Mouse (Mus musculus): ENCODE measurements at regions not wholly inside any gene's neighbourhood (a gene's known extent, or its start where the extent isn't known, plus 50 kb on each side); places are given as distances from the start of the nearest gene placed in this dataset.

DNA sequence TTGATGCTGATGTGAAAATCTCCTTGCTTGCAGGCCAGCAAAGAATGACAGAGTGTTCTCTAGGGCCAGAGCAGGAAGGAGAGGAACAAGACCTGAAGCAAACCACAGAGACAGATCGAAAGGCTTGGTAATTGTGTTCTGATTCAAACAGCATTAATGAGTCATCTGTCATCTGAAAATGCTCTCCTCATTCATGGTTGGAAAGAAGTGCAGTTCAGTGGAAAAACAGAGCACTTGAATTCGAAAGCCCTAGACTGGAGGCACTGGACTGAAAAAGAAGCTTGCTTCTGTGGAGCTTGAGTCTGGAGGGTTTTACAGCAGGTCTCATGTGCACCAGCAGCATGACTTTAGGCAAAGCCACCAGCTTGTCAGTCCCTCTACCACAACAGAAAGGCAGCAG is 374.3 kb upstream of the B430305J03Rik start:
- DNase-seq (ENCODE audit: low read depth) = peak; percentile 2

DNA sequence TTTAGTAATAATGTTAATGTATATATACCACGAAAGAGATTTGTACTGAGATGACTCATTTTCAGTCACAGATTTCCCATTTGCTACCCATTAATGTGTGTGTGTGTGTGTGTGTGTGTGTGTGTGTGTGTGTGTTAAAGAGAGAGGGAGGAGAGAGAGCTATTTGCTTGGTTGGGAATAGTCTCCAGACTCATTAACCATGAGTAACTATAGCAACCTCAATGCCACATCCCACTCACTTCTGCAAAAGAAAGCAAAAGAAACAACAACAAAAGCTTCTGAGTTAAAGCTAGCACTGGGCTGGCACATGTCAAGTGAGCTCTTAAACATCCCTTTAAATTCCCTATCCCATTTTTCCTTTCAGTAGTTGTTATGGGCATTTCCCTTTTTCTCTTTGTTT is 372.8 kb upstream of the B430305J03Rik start:
- no peak for DNase-seq (ENCODE audit: low read depth)

DNA sequence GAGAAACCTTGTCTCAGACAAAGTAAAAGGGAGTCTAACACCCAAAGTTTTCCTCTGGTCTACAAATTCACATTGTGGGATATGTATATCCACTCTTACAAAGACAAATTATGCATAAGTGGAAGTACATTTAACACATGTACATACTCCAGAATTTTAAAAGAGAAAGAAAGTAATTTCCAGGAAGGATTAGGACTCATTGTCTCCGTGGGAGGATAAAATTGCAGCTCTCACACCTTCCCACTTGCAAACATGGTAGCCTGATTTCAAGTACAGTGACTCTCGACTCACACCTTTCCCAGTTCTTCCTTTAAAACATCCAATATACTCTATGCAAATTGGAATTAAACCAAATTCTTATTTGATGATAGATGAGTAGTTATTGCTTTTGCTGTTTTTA is 351.0 kb upstream of the B430305J03Rik start:
- DNase-seq (ENCODE audit: low read depth) = no peak

DNA sequence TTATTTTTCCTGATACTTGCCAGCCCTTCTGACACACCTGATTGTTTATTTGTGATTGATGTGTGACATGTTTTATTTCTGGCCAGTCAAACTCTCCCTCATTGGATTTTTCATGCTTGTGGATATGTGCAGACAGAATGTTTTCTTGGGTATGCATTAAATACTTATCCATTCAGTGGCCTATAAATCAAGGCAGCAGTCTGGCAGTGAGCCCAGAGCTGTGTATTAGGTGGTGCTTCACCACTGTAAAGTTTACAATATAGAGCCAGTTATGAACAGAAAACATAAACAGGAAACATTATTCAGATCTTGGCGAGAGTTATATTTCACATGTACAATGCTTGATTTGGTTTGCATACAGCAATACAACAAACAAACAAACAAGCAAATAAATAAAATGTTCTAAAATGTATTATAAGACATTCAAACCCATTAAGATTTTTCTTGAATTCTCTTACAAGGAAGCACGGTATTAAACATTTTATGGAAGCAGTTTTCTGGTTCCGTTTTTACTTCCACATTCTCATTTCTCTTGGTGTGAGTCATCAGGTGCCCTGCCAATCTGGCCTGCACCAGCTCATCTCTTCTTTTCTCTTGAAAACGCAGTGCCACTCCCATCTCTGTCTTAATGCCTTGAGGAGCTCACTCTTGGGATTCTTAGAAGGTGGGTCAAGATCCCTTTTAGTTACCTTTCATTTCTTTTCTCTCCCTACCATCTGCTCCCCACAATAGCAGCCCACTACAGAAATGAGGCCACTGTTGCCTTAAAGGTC is 322.4 kb upstream of the B430305J03Rik start:
- DNase-seq (ENCODE audit: low read depth) = no peak

DNA sequence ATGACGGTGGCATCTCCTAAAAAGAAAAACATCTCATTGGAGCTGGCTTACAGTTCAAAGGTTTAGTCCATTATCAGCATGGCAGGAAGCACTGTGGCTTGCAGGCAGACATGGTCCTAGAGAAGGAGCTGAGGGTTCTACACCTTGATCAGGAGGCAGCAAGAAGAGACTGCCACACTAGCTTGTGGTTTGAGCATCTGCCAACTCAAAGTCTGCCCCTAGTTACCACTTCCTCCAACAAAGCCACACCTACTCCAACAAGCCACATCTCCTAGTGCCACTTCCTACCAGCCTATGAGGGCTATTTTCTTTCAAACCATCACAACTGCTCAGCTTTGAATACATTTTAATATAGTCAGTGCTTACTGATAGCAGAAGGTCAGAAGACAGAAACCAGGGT is 305.1 kb upstream of the B430305J03Rik start:
- no peak for DNase-seq (ENCODE audit: low read depth)

DNA sequence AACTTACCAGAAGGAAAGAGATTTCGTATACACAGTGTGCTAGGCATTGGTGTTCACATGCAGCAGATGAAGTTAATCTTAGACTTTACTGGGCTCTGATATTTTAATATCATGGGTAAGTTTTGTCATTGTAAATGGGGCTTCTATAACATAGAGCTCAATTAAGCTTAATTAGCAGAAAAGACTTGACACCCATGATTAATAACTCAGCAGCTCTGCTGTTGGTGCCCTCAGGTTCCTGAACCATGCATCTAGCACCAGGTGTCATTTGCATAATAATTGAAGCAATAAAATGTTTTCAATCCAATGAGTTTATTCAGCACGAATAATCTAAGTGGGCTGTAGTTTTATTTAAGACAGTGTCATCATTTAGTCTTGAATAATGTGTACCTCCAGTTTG is 290.4 kb upstream of the B430305J03Rik start:
- no peak for DNase-seq (ENCODE audit: low read depth)

DNA sequence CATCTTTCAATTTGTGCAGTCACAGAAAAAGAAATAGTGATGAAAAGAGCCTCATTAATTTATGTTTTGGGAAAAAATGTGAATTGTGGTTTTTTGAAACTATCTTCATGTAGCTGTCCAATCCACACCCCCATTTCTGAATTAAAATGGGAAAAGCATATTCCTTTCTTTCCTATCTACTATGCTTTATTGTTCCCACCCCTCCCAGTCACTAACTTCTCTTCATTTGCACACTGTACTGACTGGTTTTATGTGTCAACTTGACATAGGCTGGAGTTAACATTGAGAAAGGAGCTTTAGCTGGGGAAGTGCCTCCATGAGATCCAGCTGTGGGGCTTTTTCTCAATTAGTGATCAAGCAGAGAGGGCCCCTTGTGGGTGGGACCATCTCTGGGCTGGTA is 262.8 kb upstream of the B430305J03Rik start:
- DNase-seq (ENCODE audit: low read depth) = no peak

DNA sequence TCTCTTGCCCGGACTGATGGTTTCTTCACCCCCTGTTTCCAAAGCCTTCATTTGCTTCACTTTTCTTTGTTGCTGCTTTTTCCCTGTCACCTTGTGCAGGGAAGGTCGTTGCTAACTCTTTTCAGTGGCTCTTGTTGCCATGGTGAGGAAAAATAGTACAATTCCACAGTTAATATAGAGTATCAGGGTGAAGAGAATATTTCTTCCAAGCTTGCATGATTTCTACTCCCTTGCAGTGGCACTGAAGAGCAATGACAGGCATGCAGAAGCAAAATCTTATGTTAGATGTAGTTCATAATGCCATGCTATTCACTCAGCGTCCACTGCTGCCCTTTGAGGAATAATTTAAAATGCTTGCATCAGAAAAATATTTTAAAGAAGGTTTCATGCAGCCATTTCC is 262.3 kb upstream of the B430305J03Rik start:
- DNase-seq (ENCODE audit: low read depth) = no peak

DNA sequence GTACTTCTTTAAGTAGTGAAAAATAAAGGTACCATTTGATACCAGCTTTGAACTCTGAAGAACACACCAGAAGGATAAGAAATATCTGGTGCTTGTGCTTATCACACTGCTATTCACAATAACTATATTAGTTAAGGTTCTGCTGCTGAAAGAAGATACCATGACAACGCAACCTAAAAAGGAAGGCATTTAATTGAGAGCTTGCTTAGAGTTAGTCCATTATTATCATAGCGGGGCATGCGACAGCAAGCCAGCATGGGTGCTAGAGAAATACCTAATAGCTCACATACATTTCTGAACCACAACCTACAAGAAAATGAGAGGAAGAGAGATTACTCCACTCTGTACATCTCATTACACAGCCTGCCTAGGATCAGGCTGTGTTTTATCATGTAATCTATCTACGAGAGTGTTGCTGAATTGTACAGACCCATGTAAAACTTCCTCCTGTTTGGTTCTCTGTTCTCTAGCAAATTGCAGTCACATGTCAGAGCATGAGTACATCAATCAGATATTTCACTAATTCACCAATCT is 258.3 kb upstream of the B430305J03Rik start:
- DNase-seq (ENCODE audit: low read depth) = no peak

DNA sequence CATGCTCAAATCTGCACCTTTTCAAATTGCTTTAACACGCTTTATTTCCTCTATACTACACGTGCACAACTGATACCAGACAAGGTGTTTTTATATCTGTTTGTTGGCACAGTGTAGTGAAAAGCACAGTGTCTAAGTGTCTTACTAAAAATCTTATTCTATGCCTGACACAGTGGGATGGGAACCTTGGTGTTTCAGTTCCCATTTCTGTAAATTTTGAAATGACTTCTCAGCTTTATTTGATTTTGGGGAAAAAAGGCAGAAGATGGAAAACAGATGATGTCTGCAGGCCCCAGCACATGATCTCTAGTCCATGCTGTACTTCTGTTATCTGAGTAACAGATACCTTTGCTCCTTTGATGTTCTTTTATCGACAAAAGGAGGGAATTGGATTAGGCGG is 239.7 kb upstream of the B430305J03Rik start:
- no peak for DNase-seq (ENCODE audit: low read depth)

DNA sequence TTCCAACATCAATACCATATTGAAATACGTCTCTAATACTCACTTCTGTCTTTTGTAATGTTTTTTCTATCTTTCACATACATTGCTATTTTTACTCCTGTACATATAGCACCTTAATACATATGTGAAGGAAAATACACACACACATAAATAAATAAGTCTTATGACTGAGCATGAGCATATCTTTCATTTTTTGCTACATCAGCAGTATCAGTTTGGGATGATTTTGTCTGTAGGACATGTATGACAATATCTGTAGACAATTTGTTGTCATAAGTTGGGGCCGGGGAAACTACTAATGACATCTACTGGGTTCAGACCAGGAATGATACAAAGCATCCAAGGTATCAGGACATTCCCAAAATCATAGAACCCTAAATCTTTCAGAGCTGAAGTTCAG is 237.1 kb upstream of the B430305J03Rik start:
- no peak for DNase-seq (ENCODE audit: low read depth)

DNA sequence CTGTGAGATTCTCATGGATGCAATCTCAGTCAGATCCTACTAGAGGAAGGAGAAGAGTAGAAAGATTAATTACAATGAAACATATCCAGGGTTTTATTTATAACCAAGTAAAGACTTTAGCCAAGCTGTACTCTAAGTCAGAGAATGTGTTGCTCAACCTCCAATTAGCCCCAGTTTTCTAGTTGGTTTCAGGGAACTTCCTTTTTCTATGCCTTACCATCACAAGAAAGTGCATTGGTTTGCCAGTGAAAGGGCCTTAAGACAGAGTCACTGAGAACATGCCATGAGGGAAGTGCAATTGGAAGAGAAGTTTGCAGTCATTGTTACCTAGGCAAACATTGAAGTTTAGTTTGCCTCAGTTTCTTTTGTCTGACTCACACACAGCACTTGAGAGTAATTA is 229.8 kb upstream of the B430305J03Rik start:
- DNase-seq (ENCODE audit: low read depth) = no peak

DNA sequence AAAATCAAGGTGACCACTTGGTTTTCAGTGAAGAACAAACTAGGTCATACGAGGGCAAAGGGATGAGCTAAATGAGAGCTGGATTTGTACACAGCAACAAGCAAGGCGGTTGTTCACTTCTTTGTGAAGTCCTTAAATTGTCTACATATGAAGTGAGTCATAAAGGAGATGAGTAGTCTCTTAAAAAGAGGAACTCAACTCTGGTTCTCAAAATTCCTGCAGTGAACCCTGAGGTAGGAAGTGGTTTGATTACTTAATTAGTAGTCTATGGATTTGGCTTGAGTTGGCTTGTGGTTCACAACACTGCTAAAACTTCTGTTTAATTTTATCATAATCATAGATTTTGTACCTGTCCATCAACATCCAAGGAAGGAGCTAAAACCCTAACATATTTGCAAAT is 226.6 kb upstream of the B430305J03Rik start:
- DNase-seq (ENCODE audit: low read depth) = no peak

DNA sequence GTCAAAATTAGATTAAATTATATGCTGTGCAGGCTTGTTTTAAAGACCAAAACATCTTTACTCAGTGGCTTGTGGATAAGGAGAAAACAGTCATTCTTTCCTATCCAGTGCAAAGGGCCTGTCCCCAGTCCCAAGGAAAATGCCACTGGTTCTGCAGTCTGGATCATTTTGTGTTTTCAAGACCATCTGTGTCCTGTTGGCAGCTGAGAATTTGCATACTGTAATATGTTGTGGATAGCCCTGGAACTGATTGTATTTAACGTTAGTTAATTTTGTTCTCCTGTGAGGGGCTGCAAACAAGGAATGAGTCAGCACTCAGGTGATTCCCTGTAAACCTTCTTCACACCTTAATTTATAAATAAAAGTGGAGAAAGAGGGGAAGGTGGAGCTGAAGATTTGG is 217.9 kb upstream of the B430305J03Rik start:
- no peak for DNase-seq (ENCODE audit: low read depth)

DNA sequence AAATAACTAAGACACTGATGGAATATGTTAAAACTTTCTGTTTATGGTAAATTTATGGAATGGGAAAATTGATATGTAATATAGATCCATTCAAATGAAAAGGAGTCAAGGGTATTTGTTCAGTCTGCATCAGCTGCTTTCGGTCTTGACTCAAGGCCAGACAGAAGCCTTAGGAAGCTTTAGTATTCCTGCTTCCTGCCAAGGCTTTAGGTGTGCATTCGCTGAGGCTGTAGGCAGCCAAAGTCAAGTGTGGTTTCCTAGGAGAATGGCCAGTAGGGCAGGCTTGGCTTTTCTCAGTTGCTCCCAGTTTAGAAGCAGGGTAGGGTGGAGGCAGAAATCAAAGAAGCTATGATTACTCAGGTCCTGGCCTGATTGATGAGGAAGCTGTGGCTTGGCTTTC is 217.2 kb upstream of the B430305J03Rik start:
- DNase-seq (ENCODE audit: low read depth) = no peak

DNA sequence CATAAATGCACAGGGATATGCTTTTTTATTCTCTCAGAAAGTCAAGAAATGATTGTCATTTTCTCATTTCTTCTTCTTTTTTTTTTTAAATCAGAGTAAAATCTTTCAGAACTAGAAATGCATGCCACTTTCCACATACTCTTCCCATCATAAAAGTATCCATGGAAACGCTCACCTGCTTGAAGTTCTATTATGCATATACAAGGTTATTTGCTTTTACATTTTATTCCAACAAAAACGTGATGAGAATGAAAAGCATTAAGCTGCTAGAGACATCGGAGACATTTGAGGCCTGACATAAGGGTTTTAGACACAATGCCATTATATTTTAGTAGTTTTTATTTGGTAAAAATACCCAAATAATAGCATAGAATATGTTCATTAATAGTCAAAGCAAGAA is 214.5 kb upstream of the B430305J03Rik start:
- no peak for DNase-seq (ENCODE audit: low read depth)

DNA sequence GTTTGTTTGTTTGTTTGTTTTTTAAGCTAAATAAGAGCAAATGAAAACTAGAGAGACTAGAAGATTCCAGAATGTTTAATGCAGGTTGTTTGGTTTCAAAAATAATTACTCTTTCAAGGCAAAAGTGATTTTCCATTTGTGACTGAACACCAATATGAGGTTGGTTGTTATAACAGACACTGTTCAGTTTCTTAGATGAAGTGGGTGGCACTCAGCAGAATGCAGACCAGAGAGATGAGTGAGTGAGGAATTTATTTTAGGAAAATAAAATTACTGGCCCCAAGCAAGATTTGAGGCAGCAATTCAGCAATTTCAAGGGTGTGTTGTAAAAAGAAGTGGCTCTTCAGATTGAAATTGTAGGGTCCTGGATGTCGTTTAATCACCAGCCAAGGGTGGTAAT is 171.4 kb upstream of the B430305J03Rik start:
- no peak for DNase-seq (ENCODE audit: low read depth)

DNA sequence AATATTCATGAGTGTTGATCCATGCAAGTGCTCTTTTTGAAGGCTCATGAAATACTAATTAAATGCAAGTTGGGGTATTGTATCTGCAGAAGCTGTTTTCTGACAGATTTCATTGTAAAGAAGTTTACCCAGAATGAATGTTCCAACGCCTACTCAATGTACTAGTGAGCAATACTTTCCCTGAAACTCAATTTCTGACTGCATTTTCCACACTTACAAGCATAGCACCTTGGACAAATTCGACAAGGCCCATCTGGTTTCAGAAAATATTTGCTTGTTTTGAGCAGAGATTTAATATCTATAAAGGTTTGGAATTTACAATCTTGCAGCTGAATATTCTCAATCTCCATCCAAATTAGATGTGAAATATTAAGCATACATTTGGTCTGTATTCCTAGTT is 170.0 kb upstream of the B430305J03Rik start:
- no peak for DNase-seq (ENCODE audit: low read depth)

DNA sequence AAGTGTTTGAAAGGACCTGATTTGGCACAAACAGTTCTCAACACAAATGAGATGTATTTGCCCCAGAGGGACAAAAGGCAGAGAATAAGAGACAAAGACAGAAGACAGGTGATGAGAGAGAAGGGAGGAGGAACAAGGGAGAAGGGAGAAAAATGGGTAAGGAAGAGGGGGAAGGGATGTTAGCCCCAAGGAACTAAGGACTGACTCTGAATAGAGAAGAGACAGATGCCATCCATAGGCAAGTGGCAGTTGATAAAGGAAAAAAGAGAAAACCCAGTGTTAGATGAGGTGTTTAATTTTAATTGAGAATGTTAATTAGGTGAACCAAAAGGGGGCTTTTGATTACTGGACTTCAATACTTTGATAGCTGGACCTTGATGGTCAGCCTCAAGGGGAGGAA is 137.4 kb upstream of the B430305J03Rik start:
- DNase-seq (ENCODE audit: low read depth) = no peak

DNA sequence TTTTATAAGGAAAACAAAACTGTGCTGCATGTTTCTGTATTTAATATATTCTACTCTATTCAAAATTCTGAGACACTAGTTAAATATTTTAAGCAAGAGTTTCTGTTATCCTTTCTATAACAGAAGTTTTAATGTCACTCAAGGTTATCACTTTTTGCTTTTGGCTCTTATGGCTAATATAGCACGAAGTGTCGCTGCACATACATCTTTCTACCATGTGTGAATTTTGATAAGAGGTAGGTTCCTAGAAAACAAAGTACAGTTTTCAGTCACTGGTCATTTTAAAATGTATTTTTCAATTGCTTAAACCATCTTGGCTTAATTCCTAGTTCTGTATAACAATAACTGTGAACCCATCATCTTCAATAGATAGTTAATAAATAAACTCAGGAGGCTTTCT is 129.1 kb upstream of the B430305J03Rik start:
- DNase-seq (ENCODE audit: low read depth) = no peak

DNA sequence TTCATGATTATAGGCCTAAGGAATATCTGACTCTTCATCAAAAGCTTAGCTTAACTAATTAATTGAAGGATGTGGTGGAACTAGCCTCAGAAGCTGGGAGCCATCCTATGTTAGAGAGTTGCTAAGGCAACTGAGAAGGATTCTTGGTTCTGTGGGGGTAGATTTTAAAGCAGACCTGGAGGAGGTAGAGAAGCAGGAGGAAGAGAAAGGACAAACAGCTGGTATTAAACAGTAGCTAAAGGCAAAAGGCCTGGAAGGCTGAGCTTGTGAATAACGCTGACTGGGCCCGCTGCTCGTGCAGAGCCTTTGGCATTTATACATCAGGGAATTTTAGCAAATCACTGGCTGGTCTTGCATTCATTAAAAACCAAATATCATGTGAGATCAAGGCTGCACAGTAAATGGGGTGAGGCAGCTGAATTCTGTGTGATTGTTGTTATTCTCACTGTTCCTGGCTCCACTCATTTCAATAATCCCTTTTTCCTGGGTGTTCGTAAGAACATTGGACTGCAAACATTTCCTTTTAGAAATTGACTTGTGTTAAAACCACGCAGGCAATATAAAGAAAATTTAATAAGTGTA is 121.1 kb upstream of the B430305J03Rik start:
- no peak for DNase-seq (ENCODE audit: low read depth)

DNA sequence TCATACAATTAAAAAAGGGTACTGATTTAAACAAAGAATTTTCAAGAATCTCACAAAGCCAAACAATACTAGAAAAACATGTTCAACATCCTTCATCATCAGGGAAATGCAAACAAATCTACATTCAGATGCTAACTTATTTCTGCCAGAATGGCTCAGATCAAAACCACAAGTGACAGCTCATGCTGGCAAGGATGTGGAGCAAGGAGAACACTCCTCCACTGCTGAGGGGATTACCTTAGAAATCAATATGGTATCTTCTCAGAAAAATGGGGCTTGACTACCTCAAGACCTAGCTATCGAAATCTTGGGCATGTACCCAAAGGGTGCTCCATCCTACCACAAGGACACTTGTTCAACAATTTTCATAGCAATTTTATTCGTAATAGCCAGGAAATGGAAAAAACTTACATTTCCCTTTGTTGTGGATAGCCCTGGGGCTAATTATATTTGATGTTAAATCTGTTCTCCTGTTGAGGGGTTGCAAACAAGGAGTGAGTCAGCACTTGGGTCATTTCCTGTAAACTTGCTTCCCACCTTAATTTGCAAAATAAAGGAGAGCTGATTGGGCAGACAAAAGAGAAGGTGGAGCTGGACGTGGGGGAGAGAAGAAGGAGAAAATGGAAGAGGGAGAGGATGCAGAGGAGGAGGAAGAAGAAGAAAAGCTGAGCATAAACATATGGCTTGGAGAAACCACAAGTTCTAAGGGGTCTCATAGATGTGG is 113.3 kb upstream of the B430305J03Rik start:
- no peak for DNase-seq (ENCODE audit: low read depth)

DNA sequence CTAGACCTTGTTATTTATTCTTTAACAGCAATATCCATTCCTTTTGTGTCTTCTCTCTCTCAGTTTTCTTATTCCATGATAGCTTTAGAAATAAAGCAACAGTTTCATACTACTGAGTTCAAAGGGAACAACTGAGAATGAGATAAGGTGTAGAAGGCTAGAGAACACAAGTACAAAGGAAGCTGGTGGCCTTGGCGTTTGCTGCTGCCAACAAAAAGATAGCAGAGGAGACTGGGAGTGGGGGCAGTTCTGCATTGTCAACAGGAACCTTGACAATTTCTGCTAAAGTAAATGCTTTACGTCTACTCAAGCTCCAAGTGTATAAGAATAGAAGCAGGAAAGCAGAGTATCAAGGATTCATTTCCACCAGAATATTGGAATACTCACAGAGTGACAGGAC is 109.3 kb upstream of the B430305J03Rik start:
- DNase-seq (ENCODE audit: low read depth) = no peak
